Mouse (Mus musculus): ENCODE measurements around the gene Trpv2. TPM values are rescaled to one million over a fixed set of nuclear protein-coding genes. Genes with fewer than 3 reads are reported as not detected.

The Trpv2 gene
- 1 to 10 TPM; 3.4 to 4.5 TPM for total RNA-seq (2021)
- long read RNA-seq, experiment 1, partial matches to known transcripts, result 7 of 11 reads
- long read RNA-seq, experiment 1, other reads (novel, unspliced or antisense), result 2 of 11 reads
- long read RNA-seq, experiment 2, result 0 reads

DNA sequence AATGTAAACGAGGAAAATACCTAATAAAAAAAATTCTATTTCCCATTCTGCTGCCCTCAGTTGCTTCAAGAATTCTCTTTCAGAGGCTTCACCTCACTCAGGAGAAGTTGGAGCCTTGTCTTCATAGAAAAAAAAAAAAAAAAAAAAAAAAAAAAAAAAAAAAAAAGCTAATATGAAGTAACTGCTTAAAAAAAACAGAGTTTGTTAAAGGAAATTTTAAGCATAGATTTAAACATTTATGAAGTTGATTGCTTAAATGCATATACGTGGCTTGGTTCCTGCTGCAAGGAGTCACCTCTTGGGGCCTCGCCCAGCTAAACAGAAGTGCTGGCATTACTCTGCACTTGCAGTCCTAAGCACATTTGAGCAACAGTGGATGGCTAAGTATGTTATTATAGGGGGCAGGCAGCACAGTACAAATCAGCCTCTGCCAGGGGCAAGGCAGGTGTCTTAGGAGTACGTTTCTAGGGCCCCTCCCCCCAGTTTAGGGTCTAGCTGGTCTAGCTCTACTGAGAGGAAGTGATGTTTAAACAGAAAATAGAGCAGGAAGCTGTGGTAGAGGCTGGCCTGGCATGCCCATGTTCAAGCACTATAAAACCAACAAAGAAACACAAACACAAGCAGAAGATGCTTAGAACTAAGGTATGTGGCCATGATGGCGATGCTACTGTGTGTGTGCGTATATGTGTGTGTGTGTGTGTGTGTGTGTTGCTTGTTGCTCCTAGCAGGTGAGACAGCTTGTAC is at the start of gene Trpv2:
Gene Trpv2 (plus strand): TSS at position 528 of the 744 bp plus-strand sequence.
- intact Hi-C loops (cut with DNase I), result loop anchor here (2.0 kb wide), 2 partner anchors 19 to 177 kb away; no protein-coding TSS in a partner anchor
- no peak for DNase-seq

DNA sequence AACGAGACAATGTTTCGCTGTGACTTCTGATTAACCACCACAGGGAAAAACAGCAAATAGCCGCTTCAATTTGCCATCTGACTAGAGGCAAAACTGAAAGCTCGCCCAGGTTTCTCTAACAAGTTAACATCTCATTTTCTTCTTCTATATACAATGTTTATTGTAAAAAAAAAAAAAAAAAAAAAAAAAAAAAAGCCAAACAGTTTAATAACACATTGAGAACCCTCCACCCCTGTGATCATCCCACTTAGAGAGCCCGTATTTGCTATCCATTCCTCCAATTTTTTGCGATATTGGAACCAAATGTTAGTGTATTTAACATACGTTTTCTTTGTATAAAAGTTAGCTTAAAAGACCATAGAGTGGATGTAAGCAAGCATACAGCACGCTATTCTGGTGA is 37.2 kb upstream of the Trpv2 start:
- DNase-seq, result no peak
- intact Hi-C loops (cut with DNase I), result no loop called here

DNA sequence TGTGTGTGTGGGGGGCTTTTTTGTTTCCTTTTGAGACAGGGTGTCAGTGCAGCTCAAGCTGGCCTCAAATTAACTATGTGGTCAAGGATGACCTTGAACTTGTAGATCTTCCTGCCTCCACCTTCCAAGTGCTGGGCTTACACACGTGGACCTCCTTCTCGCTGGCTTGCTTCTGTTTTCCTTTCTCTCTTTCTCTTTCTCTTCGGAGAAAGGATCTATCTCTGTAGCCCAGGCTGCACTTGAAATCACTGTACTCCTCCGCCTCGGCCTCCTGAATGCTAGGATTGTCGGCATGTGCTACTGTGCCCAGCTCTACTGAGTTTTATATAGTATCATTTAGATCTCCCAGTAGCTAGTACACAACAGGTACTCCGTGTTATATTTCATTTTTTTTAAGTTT is 36.7 kb upstream of the Trpv2 start:
- no peak for DNase-seq
- intact Hi-C loops (cut with DNase I), result no loop called here

DNA sequence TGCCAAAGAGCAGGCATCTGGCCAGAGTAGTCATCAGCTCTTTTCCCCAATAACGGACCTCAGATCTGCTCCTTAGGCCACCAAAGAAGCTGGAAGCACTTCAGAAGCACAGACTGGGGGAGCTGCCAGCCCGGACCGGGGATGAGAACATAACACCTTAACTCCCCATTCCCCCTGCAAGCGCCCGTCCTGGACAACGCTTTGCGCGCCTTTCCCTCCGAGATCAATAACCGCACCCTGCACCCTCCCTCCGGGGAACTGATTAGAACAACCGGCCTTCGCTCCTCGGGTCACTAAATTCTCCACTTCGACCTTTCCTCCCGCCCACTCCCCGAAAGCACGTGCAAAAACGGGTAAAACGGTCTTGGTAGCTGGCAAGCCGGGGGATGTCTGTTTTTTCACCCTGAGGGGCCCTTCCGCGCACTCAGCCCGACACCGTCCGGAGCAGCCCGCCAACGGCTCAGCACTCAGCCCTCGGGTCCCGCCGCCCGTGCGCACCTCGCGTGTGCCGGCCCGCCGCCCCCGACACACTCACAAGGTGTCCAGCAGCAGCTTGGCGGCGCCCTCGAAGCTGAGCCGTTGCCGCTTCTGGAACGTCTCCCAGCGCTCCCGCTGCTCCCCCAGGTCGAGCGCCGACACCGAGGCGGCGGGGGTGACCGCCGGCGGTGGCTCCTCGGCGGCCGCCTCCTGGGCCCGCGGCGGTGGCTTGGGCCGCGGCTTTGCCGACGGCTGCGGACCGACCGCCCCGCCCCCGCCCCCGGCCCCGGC is 35.8 kb upstream of the Trpv2 start:
- DNase-seq, result peak; percentile 66 to 67
- intact Hi-C loops (cut with DNase I), result no loop called here

DNA sequence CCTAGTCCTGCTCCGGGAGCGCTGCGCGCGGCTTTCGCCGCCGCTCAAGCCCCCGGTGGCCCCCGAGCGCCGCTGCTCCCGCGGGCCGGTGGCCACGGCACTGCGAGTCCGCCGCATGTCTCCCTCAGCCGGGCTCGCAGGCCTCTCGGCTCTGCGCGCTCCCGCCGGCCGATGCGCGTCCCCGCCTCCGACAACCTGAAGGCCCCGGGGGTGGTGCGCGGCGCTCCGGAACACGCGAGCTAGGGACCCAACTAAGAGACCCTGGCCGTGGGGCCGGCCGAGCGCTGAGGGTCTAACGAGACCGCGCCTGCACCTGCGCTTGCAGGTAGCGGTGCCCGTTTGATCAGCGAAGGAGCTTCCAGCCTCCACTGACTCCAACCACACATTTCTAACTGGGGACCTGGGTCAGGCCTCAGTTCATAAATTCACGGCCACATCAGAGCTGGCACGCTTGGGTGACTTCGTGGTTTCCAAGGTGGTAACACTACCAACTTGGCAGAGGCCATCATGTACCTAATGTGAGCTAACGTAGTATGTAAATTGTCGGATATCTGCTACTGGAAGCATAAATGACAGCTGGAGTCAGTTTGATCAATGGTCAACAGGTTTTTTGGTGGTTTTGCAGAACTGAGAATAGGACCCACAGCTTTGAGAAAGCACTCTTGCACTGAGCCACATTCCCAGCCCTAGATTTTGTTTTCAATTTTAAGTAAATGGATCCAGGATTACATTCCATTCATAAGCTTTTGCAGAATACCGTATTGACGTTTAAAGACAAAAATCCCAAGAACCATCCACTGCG is 35.0 kb upstream of the Trpv2 start, which contains the start of gene Cenpv:
Gene Cenpv (minus strand): TSS at position 173 of the 802 bp plus-strand sequence.
- peak; percentile 81 for DNase-seq
- intact Hi-C loops (cut with DNase I), result no loop called here

DNA sequence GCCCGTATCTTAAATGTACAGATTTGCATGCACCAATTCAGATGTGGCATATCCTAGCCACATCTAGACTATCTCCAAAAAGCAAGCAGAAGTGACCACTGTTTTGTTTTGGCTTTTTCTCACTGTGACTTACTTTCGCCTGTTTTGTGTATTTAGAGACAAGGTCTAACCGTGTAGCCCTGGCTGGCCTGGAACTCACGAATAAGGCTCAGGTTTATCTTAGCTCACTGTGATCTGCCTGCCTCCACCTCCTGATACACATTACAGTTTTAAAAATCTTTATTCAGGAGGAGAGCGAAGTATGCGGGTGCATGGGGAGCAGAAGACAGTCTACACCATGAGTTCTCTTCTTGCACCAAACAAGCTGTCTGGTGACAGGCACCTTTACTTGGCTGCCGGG is 34.1 kb upstream of the Trpv2 start:
- intact Hi-C loops (cut with DNase I), result no loop called here
- no peak for DNase-seq

DNA sequence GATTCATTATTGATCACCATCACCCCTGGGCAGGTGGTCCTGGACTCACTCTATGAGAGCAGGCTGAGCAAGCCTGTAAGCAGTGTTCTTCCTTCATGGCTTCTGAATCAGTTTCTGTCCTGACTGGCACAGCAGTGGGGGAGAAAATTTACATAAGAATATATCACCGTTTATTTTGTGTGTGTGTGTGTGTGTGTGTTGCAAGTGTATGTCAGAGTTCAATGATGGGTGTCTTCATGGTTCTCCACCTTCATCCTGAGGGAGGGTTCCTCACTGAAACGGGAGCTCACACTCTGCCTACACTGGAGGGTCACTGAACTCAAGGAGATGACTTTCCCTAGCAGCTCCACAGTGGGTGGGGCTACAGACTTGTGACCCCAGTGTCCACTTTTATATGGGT is 33.3 kb upstream of the Trpv2 start:
- intact Hi-C loops (cut with DNase I), result no loop called here
- no peak for DNase-seq

DNA sequence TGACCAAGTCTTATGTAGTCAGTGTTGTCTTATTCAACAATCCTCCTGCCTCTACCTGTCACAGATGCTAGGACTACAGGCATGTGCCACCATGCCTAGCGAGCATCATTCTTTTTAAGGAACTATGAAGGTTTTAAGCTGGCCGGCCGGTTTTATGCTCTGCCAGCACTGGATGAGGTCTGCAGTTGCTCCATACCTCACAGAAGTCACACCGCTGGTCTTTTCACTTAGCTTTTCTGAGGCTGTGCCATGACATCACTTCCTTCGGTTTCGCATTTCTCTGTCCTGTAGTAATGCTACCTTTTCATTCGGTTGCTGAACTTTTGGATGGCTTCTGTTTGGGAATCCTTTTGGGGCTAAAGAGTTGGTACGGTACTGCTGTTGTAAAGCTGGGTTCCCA is 32.7 kb upstream of the Trpv2 start:
- intact Hi-C loops (cut with DNase I), result no loop called here
- DNase-seq, result no peak

DNA sequence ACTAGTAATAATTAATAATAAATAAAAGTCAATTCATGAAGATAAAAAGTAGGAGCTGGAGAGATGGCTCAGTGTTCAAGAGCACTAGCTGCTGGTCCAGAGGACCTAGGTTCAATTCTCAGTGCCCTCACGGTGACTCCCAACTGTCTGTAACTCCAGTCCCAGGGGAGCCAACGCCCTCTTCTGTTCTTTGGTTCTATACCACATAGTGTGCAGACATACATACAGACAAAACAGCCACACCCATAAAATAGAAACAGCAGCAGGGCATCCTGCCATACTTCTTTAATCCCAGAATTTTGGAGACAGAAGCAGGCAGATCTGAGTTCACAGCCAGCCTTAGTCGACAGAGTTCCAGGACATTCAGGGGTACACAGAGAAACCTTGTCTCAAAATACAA is 30.3 kb upstream of the Trpv2 start:
- no peak for DNase-seq
- intact Hi-C loops (cut with DNase I), result no loop called here

DNA sequence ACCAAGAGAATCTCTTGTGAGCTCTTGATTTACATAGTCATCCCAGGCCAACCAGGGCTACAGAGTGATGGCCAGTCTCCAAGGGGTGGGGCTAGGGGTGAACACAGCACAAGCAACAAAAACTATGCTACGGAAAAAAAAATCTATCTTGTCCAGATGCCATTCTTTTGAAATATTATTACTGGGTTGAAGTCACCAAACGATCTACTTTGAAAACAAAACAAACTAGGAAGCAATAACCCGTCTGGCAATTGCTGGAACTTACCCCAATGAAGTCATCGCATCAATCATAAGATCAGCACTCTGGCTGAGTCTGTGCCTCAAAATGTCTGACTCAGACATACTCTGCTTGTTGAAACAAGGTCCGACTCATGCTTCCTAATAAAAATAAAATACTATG is 24.5 kb upstream of the Trpv2 start:
- peak; percentile 74 to 81 for DNase-seq
- intact Hi-C loops (cut with DNase I), result loop anchor here (2.0 to 5.0 kb wide), 2 partner anchors 53 to 92 kb away; partner anchors contain the start of genes Ncor1 and Pigl

DNA sequence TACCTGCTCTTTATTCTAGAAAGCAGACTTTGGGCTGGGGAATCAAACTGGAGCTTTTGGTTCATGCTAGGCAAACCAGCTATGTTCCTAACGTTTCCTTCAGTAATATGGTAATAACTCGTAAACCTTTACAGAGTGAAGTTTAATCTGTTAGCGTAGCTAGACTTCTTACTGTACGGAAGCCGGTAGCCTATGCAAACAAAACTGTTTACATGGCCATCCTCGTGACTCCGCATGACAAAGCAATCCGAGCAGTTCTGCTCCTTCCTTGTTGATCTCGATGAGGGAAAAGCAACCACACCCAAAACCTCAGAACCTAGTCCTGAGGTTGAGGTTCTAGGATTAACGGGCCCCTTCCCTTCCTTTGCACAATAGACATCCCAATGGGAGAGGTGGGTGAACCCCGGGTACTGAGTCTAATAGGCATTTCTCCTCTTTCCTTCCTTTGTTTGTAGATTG is 24.0 kb upstream of the Trpv2 start:
- intact Hi-C loops (cut with DNase I), result loop anchor here (2.0 to 5.0 kb wide), 2 partner anchors 53 to 93 kb away; partner anchors contain the start of genes Ncor1 and Pigl
- peak; percentile 47 to 63 for DNase-seq

DNA sequence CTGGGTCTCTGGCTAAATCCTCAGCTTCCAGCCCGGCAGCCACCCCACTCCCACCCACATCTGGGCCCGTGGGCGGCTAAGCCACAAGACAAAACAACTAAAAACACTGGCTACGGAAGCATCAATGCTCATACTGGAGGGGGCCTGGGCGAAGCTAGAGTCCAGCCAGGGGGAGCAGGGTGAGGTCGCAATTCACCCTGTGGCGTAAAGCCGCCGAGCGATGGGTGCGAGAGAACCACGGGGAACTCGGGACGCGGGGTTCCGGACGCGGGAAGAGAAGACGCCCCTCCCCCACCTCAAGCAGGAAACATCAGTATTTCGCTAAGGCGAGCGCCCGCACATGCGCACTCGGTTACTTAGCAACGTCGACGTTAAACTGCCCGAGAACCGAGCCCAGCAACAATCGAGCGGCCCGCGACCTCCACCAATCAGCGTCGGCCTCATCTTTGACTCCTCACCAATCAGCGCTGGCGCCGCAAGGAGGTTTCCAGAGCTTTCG is 23.5 kb upstream of the Trpv2 start, which contains the start of gene Ubb:
Gene Ubb (plus strand): TSS at position 445 of the 499 bp plus-strand sequence.
- intact Hi-C loops (cut with DNase I), result loop anchor here (2.0 to 5.0 kb wide), 2 partner anchors 52 to 93 kb away; partner anchors contain the start of genes Ncor1 and Pigl
- peak; percentile 99 for DNase-seq

DNA sequence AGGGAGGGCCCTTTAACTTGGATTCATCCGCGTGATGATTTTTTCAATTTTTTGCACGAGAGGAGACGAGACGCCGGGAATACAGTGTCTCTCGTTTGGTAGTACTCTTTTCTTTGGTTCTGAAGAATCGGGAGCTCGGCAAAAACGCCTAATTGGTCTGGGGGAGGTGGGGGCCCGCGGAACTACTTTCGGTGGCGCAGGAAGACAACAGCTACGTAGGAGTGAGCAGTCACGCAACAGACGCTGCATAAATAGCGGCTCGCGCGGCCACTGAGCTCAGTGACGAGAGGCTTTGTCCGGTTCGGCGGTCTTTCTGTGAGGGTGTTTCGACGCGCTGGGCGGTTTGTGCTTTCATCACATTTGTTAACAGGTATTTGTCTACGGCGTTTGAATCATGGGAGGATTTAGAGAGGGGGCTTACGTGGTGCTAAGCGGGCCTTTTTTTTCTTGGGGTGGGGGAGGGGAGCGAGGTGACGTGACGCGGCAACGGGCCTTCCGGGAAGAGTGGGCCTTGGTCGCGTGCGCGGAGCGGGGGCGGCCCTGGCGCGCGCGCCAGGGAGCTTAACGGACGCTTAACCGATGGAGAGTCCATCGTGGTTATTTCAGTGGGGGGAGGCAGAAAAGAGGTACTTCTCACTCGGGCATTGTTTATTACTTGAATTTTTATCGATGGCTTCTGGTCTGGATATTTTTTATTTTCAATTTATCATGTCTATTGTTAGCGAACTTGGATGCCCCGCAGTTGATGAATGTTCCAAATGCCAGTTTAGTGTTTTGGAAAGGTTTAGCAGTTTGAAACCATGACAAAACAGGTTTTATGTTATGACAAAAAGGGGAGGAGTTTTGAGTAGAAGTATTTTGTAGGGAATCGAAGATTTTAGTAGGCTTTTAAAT is 22.8 kb upstream of the Trpv2 start:
- peak; percentile 92 for DNase-seq
- intact Hi-C loops (cut with DNase I), result loop anchor here (2.0 to 5.0 kb wide), 2 partner anchors 51 to 94 kb away; partner anchors contain the start of genes Ncor1 and Pigl

DNA sequence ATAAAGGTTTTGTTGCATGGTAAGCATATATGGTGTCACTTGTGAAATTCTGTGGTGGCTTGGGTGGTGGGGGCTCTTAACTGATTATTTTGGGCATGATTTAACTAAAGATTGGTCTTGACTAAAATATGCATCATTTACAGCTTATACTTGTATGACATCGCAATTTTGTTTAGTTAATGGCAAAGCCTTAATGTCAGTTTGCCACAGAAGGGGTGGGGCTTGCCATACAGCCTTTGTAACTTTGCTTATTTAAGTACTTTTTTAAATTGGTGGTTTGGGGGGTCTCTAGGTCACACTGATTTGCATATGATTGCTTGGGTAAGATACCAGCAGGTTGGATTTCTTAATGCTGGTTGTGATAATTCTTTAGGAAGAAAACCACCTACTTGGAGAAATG is 21.1 kb upstream of the Trpv2 start:
- intact Hi-C loops (cut with DNase I), result loop anchor here (5.0 kb wide), 1 partner anchor 96 kb away; the partner anchor contains the start of genes Ncor1 and Pigl

DNA sequence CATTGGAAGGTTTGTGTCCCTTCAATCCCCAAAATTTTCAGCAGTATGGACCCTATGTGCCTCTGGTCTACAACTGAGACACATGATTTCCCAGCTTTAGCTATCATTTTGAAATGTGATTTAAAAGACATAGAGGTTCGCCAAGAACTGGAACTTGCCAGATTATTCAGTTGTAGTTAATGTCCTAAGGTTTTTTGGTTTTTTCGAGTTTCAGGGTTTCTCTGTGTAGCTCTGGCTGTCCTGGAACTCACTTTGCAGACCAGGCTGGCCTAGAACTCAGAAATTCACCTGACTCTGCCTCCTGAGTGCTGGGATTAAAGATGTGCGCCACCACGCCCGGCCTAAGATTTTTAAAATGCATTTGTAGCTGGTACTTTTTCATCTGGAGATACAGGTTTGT is 20.7 kb upstream of the Trpv2 start:
- DNase-seq, result no peak
- intact Hi-C loops (cut with DNase I), result loop anchor here (2.0 to 5.0 kb wide), 2 partner anchors 21 to 96 kb away; partner anchors contain the start of genes Ncor1, Pigl and Trpv2

More for the DNA sequence above, 21.1 kb upstream of the Trpv2 start:
- DNase-seq, result no peak

DNA sequence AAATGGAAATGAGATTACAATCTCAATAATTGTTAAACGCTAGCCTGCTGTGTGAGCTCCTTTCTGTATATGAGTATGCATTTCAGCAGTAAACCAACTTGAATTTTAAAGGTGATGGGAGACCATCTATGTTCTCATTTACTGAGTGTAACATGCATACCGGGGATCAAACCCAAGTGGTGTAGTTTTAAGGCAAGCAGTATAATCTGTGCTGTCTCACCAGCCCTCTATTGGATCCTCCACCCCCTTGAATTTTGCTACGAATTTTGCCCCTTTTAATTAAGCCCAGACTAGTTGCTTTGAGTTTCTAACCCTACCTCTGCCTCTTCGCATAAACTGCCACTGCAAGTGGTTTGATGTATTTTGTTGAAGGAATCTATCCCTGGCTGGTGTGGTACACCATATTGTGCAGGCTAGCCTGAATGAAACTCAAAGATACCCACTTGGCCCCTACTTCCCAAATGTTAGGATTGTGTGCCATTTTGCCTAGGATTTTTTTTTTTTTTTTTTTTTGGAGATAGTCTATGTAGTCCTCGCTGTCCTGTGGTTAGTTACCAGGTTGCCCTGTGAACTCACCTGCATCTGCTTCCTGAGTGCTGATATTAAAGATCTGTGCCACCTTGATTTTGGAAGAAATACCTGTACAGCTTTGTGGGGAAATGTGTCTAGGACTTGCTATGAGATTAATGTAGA is 20.0 kb upstream of the Trpv2 start:
- DNase-seq, result no peak
- intact Hi-C loops (cut with DNase I), result loop anchor here (2.0 to 5.0 kb wide), 2 partner anchors 20 to 97 kb away; partner anchors contain the start of genes Ncor1, Pigl and Trpv2

DNA sequence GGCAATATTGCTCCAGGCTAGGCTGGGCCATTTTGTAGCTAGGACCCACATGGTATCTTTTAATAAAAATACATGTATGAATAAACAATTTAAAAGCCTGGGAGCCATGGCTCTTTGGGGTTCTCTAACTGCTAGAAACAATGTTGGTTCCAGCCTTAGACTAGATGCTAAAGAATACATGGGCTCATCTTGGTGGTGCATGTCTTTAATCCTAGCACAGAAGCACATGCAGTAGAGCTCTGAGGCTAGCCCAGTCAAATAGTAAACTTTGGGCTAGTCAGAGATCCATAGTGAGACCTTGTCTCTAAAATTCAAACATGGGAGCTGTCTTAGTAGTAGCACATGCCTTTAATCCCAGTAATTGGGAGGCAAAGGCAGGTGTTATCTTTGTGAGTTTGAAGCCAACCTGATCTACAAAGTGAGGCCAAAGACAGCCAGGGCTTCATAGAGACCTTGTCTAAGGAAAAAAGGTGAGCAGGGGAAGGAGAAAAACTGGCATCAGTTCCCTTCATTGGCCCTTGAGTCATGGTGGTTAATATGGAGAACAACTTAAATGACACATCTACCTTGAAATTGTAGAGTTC is 19.3 kb upstream of the Trpv2 start:
- intact Hi-C loops (cut with DNase I), result loop anchor here (2.0 to 5.0 kb wide), 2 partner anchors 20 to 98 kb away; partner anchors contain the start of genes Ncor1, Pigl and Trpv2
- DNase-seq, result no peak
